In genomic region chr6:42265391-42266330, GRCm38 (mm10) we compare ENCODE assay signal across 8 mouse cellular contexts. TPM values are rescaled to one million over a fixed set of nuclear protein-coding genes. Genes with fewer than 3 reads are reported as not detected.
DNase-seq lines count a peak whose midpoint lies in the region; ATAC-seq and TF ChIP-seq lines count a peak whose summit lies in the region.

No protein-coding gene starts in this region.

- peak overlapping the region; percentile 92 for H3K9ac ChIP-seq in lung, embryonic 14.5 days
- peak overlapping the region; percentile 94 for H3K9ac ChIP-seq in heart, embryonic 16.5 days (ENCODE audit: low read length)
- peak overlapping the region; percentile 84 for H3K9ac ChIP-seq in liver, embryonic 16.5 days (ENCODE audit: low read depth, low read length)

- no peak for TF ChIP-seq CTCF in lung, embryonic 14.5 days (IDR thresholded peaks at IDR 0.05; ENCODE audit: low read depth)

- peak overlapping the region; percentile 84 for H3K4me3 ChIP-seq in lung, embryonic 14.5 days (ENCODE audit: low read depth, low read length)
- peak overlapping the region; percentile 82 for H3K4me3 ChIP-seq in brown adipose tissue, adult 24 weeks (ENCODE audit: insufficient read depth, low read depth, low read length)
- H3K4me3 ChIP-seq in heart, embryonic 16.5 days (ENCODE audit: low read length): peak overlapping the region; percentile 82
- H3K4me3 ChIP-seq in liver, embryonic 16.5 days (ENCODE audit: low read depth, low read length): peak overlapping the region; percentile 79

- H3K4me2 ChIP-seq in lung, embryonic 14.5 days: peak overlapping the region; percentile 90
- H3K4me2 ChIP-seq in heart, embryonic 16.5 days (ENCODE audit: low read depth, low read length): peak overlapping the region; percentile 82
- peak overlapping the region; percentile 71 for H3K4me2 ChIP-seq in liver, embryonic 16.5 days (ENCODE audit: low read depth, low read length)

- intact Hi-C loops in left cerebral cortex, postnatal 10 days (cut with DNase I): loop anchor here (5.0 kb wide), 2 partner anchors 57 to 658 kb away; partner anchors contain the start of genes Ephb6 and Fam131b

- DNase-seq in lung, embryonic 14.5 days: peak; percentile 57
- DNase-seq in lung, postnatal 14 days: no peak
- no peak for DNase-seq in left cerebral cortex, postnatal 10 days (ENCODE audit: extremely low spot score in 1 of 2, low spot score in 2 of 2)
- no peak for DNase-seq in adrenal gland, adult 18-20 months (ENCODE audit: low spot score in 2 of 2)

- no peak for ATAC-seq in lung, embryonic 14.5 days (ENCODE audit: insufficient read depth)
- no peak for ATAC-seq in heart, embryonic 16.5 days (replicated peaks; ENCODE audit: extremely low read depth, insufficient read depth, low FRiP score)
- ATAC-seq in liver, embryonic 16.5 days (ENCODE audit: low read depth): no peak
- peak; percentile 13; the same call in 1 of the 2 replicates for ATAC-seq in neutrophil, adult 5-6 weeks (ENCODE audit: extremely low read depth, insufficient number of reproducible peaks, low FRiP score, poor library complexity, severe bottlenecking)

- peaks cover 34% of the 10 kb centered on the region for H3K36me3 ChIP-seq in lung, embryonic 14.5 days (ENCODE audit: insufficient read depth)
- peaks cover 29% of the 10 kb centered on the region for H3K36me3 ChIP-seq in heart, embryonic 16.5 days (ENCODE audit: control insufficient read depth, insufficient read depth)
- peaks cover 27% of the 10 kb centered on the region for H3K36me3 ChIP-seq in liver, embryonic 16.5 days (ENCODE audit: control insufficient read depth, insufficient read depth)

- under 1% methylated on average over 21 of the region's 21 CpGs for WGBS in lung, embryonic 14.5 days
- WGBS in heart, embryonic 16.5 days: under 1% methylated on average over 21 of the region's 21 CpGs
- under 1% methylated on average over 21 of the region's 21 CpGs for WGBS in liver, embryonic 16.5 days (ENCODE audit: insufficient replicate concordance)

- H3K27ac ChIP-seq in lung, embryonic 14.5 days (ENCODE audit: low read depth): peak overlapping the region; percentile 92
- H3K27ac ChIP-seq in brown adipose tissue, adult 24 weeks (replicated peaks; ENCODE audit: low read depth, low read length): peak overlapping the region; percentile 43
- peak overlapping the region; percentile 90 for H3K27ac ChIP-seq in heart, embryonic 16.5 days (ENCODE audit: low read length)
- peak overlapping the region; percentile 89 for H3K27ac ChIP-seq in liver, embryonic 16.5 days (ENCODE audit: low read length)

- H3K9me3 ChIP-seq in lung, embryonic 14.5 days (ENCODE audit: low read depth, low read length): no peaks in the 10 kb centered on the region
- no peaks in the 10 kb centered on the region for H3K9me3 ChIP-seq in heart, embryonic 16.5 days (replicated peaks; ENCODE audit: control insufficient read depth, low read length)
- no peaks in the 10 kb centered on the region for H3K9me3 ChIP-seq in liver, embryonic 16.5 days (replicated peaks; ENCODE audit: control insufficient read depth, low read length)

- H3K27me3 ChIP-seq in lung, embryonic 14.5 days (ENCODE audit: insufficient read depth, low read length): no peaks in the 10 kb centered on the region
- H3K27me3 ChIP-seq in heart, embryonic 16.5 days (ENCODE audit: control insufficient read depth, insufficient read depth, low read length): no peaks in the 10 kb centered on the region
- no peaks in the 10 kb centered on the region for H3K27me3 ChIP-seq in liver, embryonic 16.5 days (ENCODE audit: control insufficient read depth, insufficient read depth, low read depth, low read length)

- no peaks in the 10 kb centered on the region for H3K4me1 ChIP-seq in lung, embryonic 14.5 days (ENCODE audit: insufficient read depth)
- peaks cover 3% of the 10 kb centered on the region; the same call in 1 of the 2 replicates for H3K4me1 ChIP-seq in brown adipose tissue, adult 24 weeks (ENCODE audit: control insufficient read depth, insufficient read depth, insufficient read length, low read length)
- peaks cover 10% of the 10 kb centered on the region; the same call in 1 of the 2 replicates for H3K4me1 ChIP-seq in heart, embryonic 16.5 days (ENCODE audit: control insufficient read depth, insufficient read depth, low read length)
- peaks cover 11% of the 10 kb centered on the region for H3K4me1 ChIP-seq in liver, embryonic 16.5 days (ENCODE audit: control insufficient read depth, low read depth, low read length)

RNA-seq across cellular contexts. Expression of gene Casp2, which starts 0.9 kb away (rescaled TPM):
- polyA plus RNA-seq in lung, embryonic 14.5 days (2014; fragmentation: Nextera tagmentation; extraction: Ambion mirVana): 71.1 and 75.1 TPM in 2 replicates
- polyA plus RNA-seq in brown adipose tissue, adult 24 weeks (2012; ENCODE audit: insufficient read depth, insufficient read length, missing spikeins): 3.7 and 7.1 TPM in 2 replicates
- polyA plus RNA-seq in heart, embryonic 16.5 days (2015; fragmentation: Nextera tagmentation; extraction: Ambion mirVana): 34.3 and 38.7 TPM in 2 replicates
- polyA plus RNA-seq in liver, embryonic 16.5 days (2015; fragmentation: Nextera tagmentation; extraction: Ambion mirVana): 23.4 and 24.5 TPM in 2 replicates
- 69.6 and 74.8 TPM in 2 replicates for total RNA-seq in neutrophil, adult 5-6 weeks (2017)
- 10 to 100 TPM; 29.7 to 35.5 TPM for total RNA-seq in left cerebral cortex, postnatal 10 days (2021)
- total RNA-seq in adrenal gland, adult 18-20 months (2021): 10 to 100 TPM; 16.6 to 24.1 TPM

RNA-seq across cellular contexts. Expression of gene Tmem139, which starts 3.9 kb away (rescaled TPM):
- 1.9 TPM in 2 replicates for polyA plus RNA-seq in lung, embryonic 14.5 days (2014; fragmentation: Nextera tagmentation; extraction: Ambion mirVana)
- polyA plus RNA-seq in brown adipose tissue, adult 24 weeks (2012; ENCODE audit: insufficient read depth, insufficient read length, missing spikeins): 1.2 and 1.7 TPM in 2 replicates
- 0.20 and 0.34 TPM in 2 replicates for polyA plus RNA-seq in heart, embryonic 16.5 days (2015; fragmentation: Nextera tagmentation; extraction: Ambion mirVana)
- 0.21 TPM in 1 of 2 replicates, not detected in the other for polyA plus RNA-seq in liver, embryonic 16.5 days (2015; fragmentation: Nextera tagmentation; extraction: Ambion mirVana)
- not detected in 2 replicates for total RNA-seq in neutrophil, adult 5-6 weeks (2017)
- total RNA-seq in left cerebral cortex, postnatal 10 days (2021): not detected
- total RNA-seq in adrenal gland, adult 18-20 months (2021): 1 to 10 TPM in 1 of 2 experiments, under 1 TPM in 1; 0.35 to 5.6 TPM

RNA-seq across cellular contexts. Expression of gene Gstk1, which starts 19.9 kb away (rescaled TPM):
- 31.8 and 34.2 TPM in 2 replicates for polyA plus RNA-seq in lung, embryonic 14.5 days (2014; fragmentation: Nextera tagmentation; extraction: Ambion mirVana)
- polyA plus RNA-seq in brown adipose tissue, adult 24 weeks (2012; ENCODE audit: insufficient read depth, insufficient read length, missing spikeins): 117 and 158 TPM in 2 replicates
- 18.4 and 20.0 TPM in 2 replicates for polyA plus RNA-seq in heart, embryonic 16.5 days (2015; fragmentation: Nextera tagmentation; extraction: Ambion mirVana)
- polyA plus RNA-seq in liver, embryonic 16.5 days (2015; fragmentation: Nextera tagmentation; extraction: Ambion mirVana): 7.7 and 8.1 TPM in 2 replicates
- 3.9 and 4.2 TPM in 2 replicates for total RNA-seq in neutrophil, adult 5-6 weeks (2017)
- total RNA-seq in left cerebral cortex, postnatal 10 days (2021): 1 to 10 TPM; 5.1 to 7.1 TPM
- 100 to 1,000 TPM in 1 of 2 experiments, 10 to 100 TPM in 1; 79.7 to 476 TPM for total RNA-seq in adrenal gland, adult 18-20 months (2021)

RNA-seq across cellular contexts. Expression of gene Clcn1, which starts 20.8 kb away (rescaled TPM):
- polyA plus RNA-seq in lung, embryonic 14.5 days (2014; fragmentation: Nextera tagmentation; extraction: Ambion mirVana): 0.09 TPM in 1 of 2 replicates, not detected in the other
- polyA plus RNA-seq in brown adipose tissue, adult 24 weeks (2012; ENCODE audit: insufficient read depth, insufficient read length, missing spikeins): 0.79 and 2.3 TPM in 2 replicates
- 0.34 and 0.45 TPM in 2 replicates for polyA plus RNA-seq in heart, embryonic 16.5 days (2015; fragmentation: Nextera tagmentation; extraction: Ambion mirVana)
- 0.08 and 0.14 TPM in 2 replicates for polyA plus RNA-seq in liver, embryonic 16.5 days (2015; fragmentation: Nextera tagmentation; extraction: Ambion mirVana)
- 0.81 and 1.1 TPM in 2 replicates for total RNA-seq in neutrophil, adult 5-6 weeks (2017)
- 1 to 10 TPM; 3.9 to 4.8 TPM for total RNA-seq in left cerebral cortex, postnatal 10 days (2021)
- under 1 TPM; 0.10 TPM for total RNA-seq in adrenal gland, adult 18-20 months (2021)

RNA-seq across cellular contexts. Expression of gene Tas2r144, which starts 50.5 kb away (rescaled TPM):
- polyA plus RNA-seq in lung, embryonic 14.5 days (2014; fragmentation: Nextera tagmentation; extraction: Ambion mirVana): not detected in 2 replicates
- not detected in 2 replicates for polyA plus RNA-seq in brown adipose tissue, adult 24 weeks (2012; ENCODE audit: insufficient read depth, insufficient read length, missing spikeins)
- polyA plus RNA-seq in heart, embryonic 16.5 days (2015; fragmentation: Nextera tagmentation; extraction: Ambion mirVana): not detected in 2 replicates
- polyA plus RNA-seq in liver, embryonic 16.5 days (2015; fragmentation: Nextera tagmentation; extraction: Ambion mirVana): not detected in 2 replicates
- not detected in 2 replicates for total RNA-seq in neutrophil, adult 5-6 weeks (2017)
- not detected for total RNA-seq in left cerebral cortex, postnatal 10 days (2021)
- total RNA-seq in adrenal gland, adult 18-20 months (2021): not detected
